Mouse (Mus musculus) heart, embryonic 13.5 days (tissue): ENCODE measurements around the gene Nsmf. TPM values are rescaled to one million over a fixed set of nuclear protein-coding genes. Genes with fewer than 3 reads are reported as not detected.

Experiments used
- ATAC-seq: fragments of 200-750 bp; cut with Nextera tagmentation; 2 replicates; pipeline ENCODE4 v1.8.0; 2017; ENCODE audit warnings: moderate TSS enrichment; ENCODE audit not compliant: insufficient number of reproducible peaks, low FRiP score, low TSS enrichment; ENCODE audit errors: extremely low read depth
- H3K27ac ChIP-seq: fragments of 300-500 bp; sonication (generic); replicated peaks from 2 replicates; pipeline ENCODE4 v1.5.1; 2015; ENCODE audit warnings: moderate library complexity, mild to moderate bottlenecking, inconsistent platforms
- H3K27me3 ChIP-seq: fragments of 300-500 bp; sonication (generic); replicated peaks from 2 replicates; pipeline ENCODE4 v1.6.1; 2015; ENCODE audit warnings: mild to moderate bottlenecking, inconsistent platforms
- H3K36me3 ChIP-seq: fragments of 300-500 bp; sonication (generic); 2 replicates; pipeline ENCODE4 v1.6.1; 2015; ENCODE audit warnings: mild to moderate bottlenecking, inconsistent platforms
- H3K4me1 ChIP-seq: fragments of 300-500 bp; sonication (generic); 2 replicates; pipeline ENCODE4 v1.6.1; 2015; ENCODE audit warnings: inconsistent platforms
- H3K4me2 ChIP-seq: fragments of 300-500 bp; sonication (generic); 2 replicates; pipeline ENCODE4 v1.6.1; 2015; ENCODE audit warnings: inconsistent platforms, mild to moderate bottlenecking, moderate library complexity
- H3K4me3 ChIP-seq: fragments of 300-500 bp; sonication (generic); 2 replicates; pipeline ENCODE4 v1.5.1; 2015; ENCODE audit warnings: moderate library complexity, mild to moderate bottlenecking, inconsistent platforms
- H3K9ac ChIP-seq: fragments of 300-500 bp; sonication (generic); 2 replicates; pipeline ENCODE4 v1.6.1; 2015; ENCODE audit warnings: inconsistent platforms, mild to moderate bottlenecking, moderate library complexity
- H3K9me3 ChIP-seq: fragments of 300-500 bp; sonication (generic); 2 replicates; pipeline ENCODE4 v1.6.1; 2016; ENCODE audit warnings: inconsistent platforms
- WGBS: fragments of 180-500 bp; shearing (Covaris S2); methylation state at CpG from one replicate; pipeline ENCODE4 v1.1.7; 2015; ENCODE audit warnings: mixed read lengths; 5-methylcytosine and 5-hydroxymethylcytosine counted together
- polyA plus RNA-seq: library from polyadenylated mRNA; unstranded; fragments of >200 nt; fragmentation: Nextera tagmentation; extraction: Ambion mirVana; gene quantifications from 2 replicates; pipeline ENCODE4 v1.2.1, GENCODE M21; 2015

Gene Nsmf
- polyA plus RNA-seq, 1 experiment from 2014 or later: 49.4 TPM

DNA sequence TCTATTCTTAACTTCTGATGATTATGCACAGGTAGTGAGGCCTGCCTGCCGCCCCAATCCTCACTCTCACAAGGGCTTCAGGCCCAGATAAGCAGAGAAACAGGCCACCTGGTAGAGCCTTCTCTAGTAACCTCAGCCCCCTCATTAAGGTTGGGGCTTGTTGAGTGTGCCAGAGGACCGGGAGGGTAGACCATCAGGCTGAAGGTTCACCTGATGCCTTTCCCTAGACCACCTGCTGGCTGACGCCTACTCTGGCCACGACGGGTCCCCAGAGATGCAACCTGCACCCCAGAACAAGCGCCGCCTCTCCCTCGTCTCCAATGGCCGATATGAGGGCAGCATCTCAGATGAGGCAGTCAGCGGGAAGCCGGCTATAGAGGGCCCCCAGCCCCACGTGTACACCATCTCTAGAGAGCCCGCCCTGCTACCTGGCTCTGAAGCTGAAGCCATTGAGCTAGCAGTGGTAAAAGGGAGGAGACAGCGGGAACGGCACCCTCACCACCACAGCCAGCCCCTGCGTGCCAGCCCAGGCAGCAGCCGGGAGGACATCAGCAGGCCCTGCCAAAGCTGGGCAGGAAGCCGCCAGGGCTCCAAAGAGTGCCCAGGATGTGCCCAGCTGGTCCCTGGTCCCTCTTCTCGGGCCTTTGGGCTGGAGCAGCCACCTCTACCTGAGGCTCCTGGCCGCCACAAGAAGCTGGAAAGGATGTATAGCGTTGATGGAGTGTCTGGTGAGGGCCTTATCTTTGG is 1.4 kb downstream of the Nsmf start:
- ATAC-seq: no peak
- H3K36me3 ChIP-seq: peaks cover 57% of the 10 kb centered on the region
- H3K4me2 ChIP-seq: peak overlapping the region; percentile 91
- H3K27me3 ChIP-seq: no peaks in the 10 kb centered on the region
- 87% methylated on average over 21 of the region's 21 CpGs for WGBS
- peak overlapping the region; percentile 87 for H3K4me3 ChIP-seq
- peaks cover 15% of the 10 kb centered on the region for H3K4me1 ChIP-seq
- no peak overlapping the region for H3K27ac ChIP-seq
- no peaks in the 10 kb centered on the region for H3K9me3 ChIP-seq
- H3K9ac ChIP-seq: peak overlapping the region; percentile 93

DNA sequence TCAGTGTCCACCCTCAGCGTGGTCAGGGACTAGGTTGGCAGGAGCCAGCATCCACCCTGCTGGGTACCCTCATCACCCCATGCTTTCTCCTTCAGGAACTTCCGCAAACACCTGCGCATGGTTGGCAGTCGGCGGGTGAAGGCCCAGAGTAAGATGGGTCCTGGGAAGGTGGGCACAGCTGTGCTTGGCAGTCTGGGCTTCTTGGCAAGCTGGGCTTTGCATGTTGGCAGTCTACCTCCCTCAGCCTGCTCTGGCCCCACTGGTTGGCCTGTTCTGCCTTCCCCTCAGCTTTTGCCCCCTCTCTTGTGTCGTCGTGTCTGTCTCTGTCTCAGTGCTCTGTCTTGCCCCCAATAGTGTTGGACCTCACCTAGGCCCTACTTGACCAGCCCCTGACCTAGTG is 4.8 kb downstream of the Nsmf start:
- no peak overlapping the region for H3K4me3 ChIP-seq
- peaks cover 67% of the 10 kb centered on the region for H3K36me3 ChIP-seq
- ATAC-seq: no peak
- H3K9ac ChIP-seq: no peak overlapping the region
- no peak overlapping the region for H3K4me2 ChIP-seq
- H3K27me3 ChIP-seq: no peaks in the 10 kb centered on the region
- H3K27ac ChIP-seq: no peak overlapping the region
- peaks cover 13% of the 10 kb centered on the region for H3K4me1 ChIP-seq
- H3K9me3 ChIP-seq: no peaks in the 10 kb centered on the region
- 91% methylated on average over 7 of the region's 7 CpGs for WGBS

DNA sequence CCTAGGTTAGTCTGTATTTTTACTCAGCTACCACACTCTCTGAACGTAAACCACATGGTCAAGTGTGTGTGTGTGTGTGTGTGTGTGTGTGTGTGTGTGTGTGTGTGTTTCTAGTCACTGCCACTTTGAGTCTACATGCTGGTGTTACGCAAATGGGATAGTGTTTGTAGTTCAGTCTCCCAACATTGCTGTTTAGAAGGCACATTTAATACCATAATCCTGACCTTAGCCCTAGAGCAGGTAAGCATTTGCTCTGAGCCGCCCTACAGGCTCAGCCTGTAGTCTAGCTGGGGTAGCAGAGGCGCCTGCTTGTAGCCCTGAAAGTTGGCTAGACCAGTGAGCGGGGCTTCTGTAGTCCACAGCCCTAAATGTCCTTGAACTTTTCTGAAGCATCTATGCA is 9.4 kb downstream of the Nsmf start:
- H3K27me3 ChIP-seq: no peaks in the 10 kb centered on the region
- 84% methylated on average over 5 of the region's 5 CpGs for WGBS

DNA sequence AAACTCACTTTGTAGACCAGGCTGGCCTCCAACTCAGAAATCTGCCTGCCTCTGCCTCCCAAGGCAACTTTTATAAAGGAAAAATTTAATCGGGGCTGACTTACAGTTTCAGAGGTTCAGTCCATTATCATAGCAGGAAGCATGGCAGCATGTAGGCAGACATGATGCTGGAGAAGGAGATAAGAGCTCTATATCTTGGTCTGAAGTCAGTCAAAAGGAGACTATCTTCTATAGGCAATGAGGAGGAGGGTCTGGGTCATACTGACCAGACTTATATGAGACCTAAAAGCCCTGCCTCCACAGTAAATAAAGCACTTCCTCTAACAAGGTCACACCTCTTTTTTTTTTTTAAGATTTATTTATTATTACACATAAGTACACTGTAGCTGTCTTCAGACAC is 10.1 kb downstream of the Nsmf start:
- no peaks in the 10 kb centered on the region for H3K9me3 ChIP-seq
- no peak for ATAC-seq
- no peak overlapping the region for H3K4me3 ChIP-seq
- no peaks in the 10 kb centered on the region for H3K4me1 ChIP-seq
- 76% methylated on average over 1 of the region's 1 CpGs for WGBS
- no peak overlapping the region for H3K27ac ChIP-seq
- H3K4me2 ChIP-seq: no peak overlapping the region
- no peaks in the 10 kb centered on the region for H3K27me3 ChIP-seq
- H3K36me3 ChIP-seq: peaks cover 39% of the 10 kb centered on the region
- H3K9ac ChIP-seq: no peak overlapping the region

More for the DNA sequence above, 9.4 kb downstream of the Nsmf start:
- no peak overlapping the region for H3K9ac ChIP-seq
- H3K36me3 ChIP-seq: peaks cover 46% of the 10 kb centered on the region
- no peak for ATAC-seq
- H3K9me3 ChIP-seq: no peaks in the 10 kb centered on the region
- H3K4me2 ChIP-seq: no peak overlapping the region
- H3K4me1 ChIP-seq: no peaks in the 10 kb centered on the region
- no peak overlapping the region for H3K27ac ChIP-seq
- H3K4me3 ChIP-seq: no peak overlapping the region

DNA sequence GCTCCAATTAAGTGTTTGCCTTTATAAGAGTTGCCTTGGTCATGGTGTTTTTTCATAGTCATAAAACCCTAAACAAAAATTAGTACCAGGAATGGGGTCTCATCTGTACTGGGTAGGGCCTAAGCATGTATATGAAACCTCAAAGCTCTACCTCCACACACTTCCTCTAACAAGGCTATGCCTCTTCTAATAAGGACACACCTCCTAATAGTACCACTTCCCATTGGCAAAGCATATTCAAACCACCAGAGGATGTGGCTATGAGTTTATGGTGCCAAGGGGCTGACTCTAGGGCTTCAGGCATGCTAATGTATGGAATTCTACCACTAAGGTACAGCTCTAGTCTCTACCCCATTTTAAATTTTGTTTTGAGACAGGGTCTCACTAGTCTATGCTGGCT is 11.4 kb downstream of the Nsmf start:
- Histone ChIP-seq H3K4me2 (no peak overlapping the region), H3K27me3 (no peaks in the 10 kb centered on the region), H3K9me3 (no peaks in the 10 kb centered on the region), H3K4me3 (no peak overlapping the region), H3K9ac (no peak overlapping the region), H3K4me1 (no peaks in the 10 kb centered on the region), H3K36me3 (peaks cover 27% of the 10 kb centered on the region), H3K27ac (no peak overlapping the region)
- no peak for ATAC-seq

DNA sequence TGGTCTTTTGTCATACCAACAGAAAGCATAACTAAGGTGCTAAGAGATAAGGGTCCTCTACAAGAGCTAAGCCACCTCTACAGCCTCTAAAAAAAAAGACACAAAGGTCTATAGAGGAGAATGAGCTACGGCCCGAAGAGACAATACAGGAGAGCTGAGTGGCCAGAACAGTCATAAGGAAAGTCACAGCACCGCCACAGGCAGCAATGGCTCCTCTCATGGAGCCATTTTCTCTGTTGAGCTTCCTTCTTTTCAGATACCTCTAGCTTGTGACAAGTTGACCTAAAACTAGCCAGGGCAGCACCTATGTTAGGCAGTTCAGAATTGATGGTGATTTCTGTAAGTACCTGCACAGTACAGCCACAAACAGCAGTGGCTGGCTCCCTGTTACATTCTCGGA is 12.4 kb downstream of the Nsmf start:
- Histone ChIP-seq H3K36me3 (peaks cover 16% of the 10 kb centered on the region), H3K9me3 (no peaks in the 10 kb centered on the region), H3K4me3 (no peak overlapping the region), H3K27ac (no peak overlapping the region), H3K9ac (no peak overlapping the region), H3K4me1 (no peaks in the 10 kb centered on the region), H3K4me2 (no peak overlapping the region), H3K27me3 (no peaks in the 10 kb centered on the region)
- WGBS: 81% methylated on average over 4 of the region's 4 CpGs
- ATAC-seq: no peak

DNA sequence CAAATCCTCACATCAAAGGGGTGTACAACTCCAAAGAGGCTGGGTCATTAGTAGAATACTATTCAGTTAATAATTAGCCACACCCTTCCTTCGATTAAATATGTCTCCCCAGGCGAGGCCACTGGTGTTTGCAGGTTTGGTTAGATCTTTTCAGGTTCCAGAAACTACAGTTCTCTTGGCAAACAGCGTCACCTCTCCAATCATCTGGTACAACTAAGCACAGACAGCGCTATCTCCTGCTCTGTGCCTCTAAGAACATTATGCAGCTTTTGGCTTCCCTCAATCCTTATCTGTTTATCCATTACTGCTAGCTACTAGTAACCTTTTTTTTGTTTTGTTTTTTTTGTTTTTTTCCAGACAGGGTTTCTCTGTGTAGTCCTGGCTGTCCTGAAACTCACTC is 15.4 kb downstream of the Nsmf start:
- Histone ChIP-seq H3K36me3 (no peaks in the 10 kb centered on the region), H3K27ac (no peak overlapping the region), H3K9ac (no peak overlapping the region), H3K4me2 (no peak overlapping the region), H3K27me3 (no peaks in the 10 kb centered on the region), H3K9me3 (no peaks in the 10 kb centered on the region), H3K4me1 (no peaks in the 10 kb centered on the region), H3K4me3 (no peak overlapping the region)
- no peak for ATAC-seq
- WGBS: 72% methylated on average over 4 of the region's 4 CpGs

DNA sequence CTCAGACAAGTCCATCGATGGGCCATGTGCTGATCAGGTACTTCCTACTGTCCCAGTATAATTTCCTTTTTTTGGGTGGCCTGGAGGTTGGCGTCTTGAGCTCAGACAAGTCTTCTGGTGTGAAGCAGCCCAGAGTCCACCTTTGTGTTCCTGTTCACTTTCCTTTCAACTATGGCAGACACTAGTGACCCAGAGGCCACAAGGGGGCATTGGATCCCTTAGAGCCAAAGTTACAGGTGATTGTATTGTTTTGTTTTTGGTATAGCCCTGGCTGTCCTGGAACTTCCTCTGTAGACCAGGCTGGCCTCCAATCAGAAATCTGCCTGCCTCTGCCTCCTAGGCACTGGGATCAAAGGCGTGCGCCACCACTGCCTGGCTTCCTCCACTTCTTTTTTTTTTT is 18.2 kb downstream of the Nsmf start:
- H3K9me3 ChIP-seq: no peaks in the 10 kb centered on the region
- no peak overlapping the region for H3K27ac ChIP-seq
- WGBS: 80% methylated on average over 4 of the region's 4 CpGs
- H3K36me3 ChIP-seq: no peaks in the 10 kb centered on the region
- ATAC-seq: no peak
- H3K4me2 ChIP-seq: no peak overlapping the region
- H3K4me3 ChIP-seq: no peak overlapping the region
- no peaks in the 10 kb centered on the region for H3K4me1 ChIP-seq
- no peaks in the 10 kb centered on the region for H3K27me3 ChIP-seq
- H3K9ac ChIP-seq: no peak overlapping the region

DNA sequence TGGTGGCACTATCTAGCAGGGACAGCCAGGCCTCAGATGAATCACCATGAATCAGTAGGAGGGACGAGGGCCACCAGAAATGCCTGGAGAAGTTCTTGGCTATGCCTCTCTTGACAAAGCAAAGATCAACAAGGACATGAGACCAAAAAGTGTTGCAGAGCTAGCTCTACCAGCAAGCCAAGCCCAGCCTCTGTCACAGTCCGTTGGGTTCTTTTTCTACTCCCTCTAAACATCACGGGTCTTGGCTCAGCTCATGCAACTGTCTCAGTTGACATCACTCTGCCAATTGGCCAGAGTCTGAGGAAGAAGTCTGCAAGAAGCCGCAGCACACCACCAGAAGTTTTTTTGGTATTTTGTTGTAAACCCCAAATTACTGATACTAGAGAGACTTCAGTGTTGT is 21.4 kb downstream of the Nsmf start:
- Histone ChIP-seq H3K4me2 (no peak overlapping the region), H3K4me1 (no peaks in the 10 kb centered on the region), H3K9ac (no peak overlapping the region), H3K27ac (no peak overlapping the region), H3K9me3 (no peaks in the 10 kb centered on the region), H3K4me3 (no peak overlapping the region), H3K27me3 (peaks cover 6% of the 10 kb centered on the region; the same call in 1 of the 2 replicates), H3K36me3 (no peaks in the 10 kb centered on the region)
- ATAC-seq: no peak
- WGBS: 64% methylated on average over 4 of the region's 4 CpGs

DNA sequence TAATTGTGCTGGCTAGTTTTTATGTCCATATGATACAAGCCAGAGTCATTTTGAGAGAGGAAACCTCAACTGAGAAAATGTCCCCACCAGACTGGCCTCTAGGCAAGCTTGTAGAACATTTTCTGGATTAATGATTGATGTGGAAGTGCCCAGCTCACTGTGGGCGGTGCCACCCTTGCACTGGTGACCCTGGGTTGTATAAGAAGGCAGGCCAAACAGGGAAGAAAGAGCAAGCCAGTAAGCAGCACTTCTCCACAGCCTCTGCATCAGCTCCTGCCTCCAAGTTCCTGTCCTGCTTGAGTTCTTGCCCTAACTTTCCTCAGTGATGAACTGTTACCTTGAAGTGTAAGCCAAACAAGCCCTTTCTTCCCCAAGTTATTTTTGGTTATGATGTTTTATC is 24.8 kb downstream of the Nsmf start:
- no peak for ATAC-seq
- no peaks in the 10 kb centered on the region for H3K4me1 ChIP-seq
- H3K4me2 ChIP-seq: no peak overlapping the region
- H3K9me3 ChIP-seq: no peaks in the 10 kb centered on the region
- H3K27ac ChIP-seq: no peak overlapping the region
- H3K4me3 ChIP-seq: no peak overlapping the region
- H3K9ac ChIP-seq: no peak overlapping the region
- no peaks in the 10 kb centered on the region for H3K36me3 ChIP-seq
- peaks cover 33% of the 10 kb centered on the region for H3K27me3 ChIP-seq
- 44% methylated on average over 1 of the region's 1 CpGs for WGBS

DNA sequence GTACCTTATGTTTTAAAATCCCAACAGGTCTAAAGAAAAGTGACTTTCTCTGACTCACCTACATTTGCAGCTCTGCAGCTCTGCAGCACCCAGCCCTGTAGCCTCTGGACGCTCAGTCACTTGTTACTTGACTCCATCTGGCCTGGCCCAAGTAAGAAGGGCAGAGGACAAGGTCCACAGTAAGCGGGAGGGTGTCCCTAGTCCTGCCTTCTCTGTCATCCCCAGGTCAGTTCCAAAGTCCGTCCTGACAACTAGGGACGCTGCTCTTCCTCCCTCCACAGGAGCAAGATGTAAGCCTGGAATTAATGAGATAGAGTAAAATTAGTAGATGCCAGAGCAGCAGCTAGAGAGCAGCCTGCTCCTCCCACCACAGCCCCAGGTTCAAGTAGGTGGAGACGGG is 25.9 kb downstream of the Nsmf start, which contains the start of gene Entpd8:
Entpd8 (plus strand) TSS at position 229 of the 400 bp plus-strand sequence.
- WGBS: 50% methylated on average over 5 of the region's 5 CpGs
- Histone ChIP-seq H3K9me3 (no peaks in the 10 kb centered on the region), H3K4me2 (no peak within 1 kb of the TSS)

DNA sequence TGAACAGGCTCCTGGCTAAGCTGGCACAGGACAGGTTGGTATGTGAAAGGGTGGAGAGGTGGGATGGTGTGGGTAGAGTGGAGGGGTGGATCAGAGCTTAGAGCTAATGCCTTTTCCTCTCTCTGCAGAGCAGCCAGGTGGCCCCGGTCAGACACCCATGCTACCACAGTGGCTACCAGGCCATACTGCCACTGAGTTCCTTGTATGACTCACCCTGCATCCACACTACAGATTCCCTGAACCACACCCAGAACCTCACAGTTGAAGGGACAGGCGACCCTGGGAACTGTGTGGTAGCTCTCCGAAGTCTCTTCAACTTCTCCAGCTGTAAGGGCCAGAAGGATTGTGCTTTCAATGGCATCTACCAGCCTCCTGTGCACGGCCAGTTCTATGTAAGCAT is 29.5 kb downstream of the Nsmf start:
- Histone ChIP-seq H3K4me2 (no peak overlapping the region), H3K4me3 (no peak overlapping the region)
- 75% methylated on average over 4 of the region's 4 CpGs for WGBS

More for the DNA sequence above, 25.9 kb downstream of the Nsmf start, which contains the start of gene Entpd8:
- Histone ChIP-seq H3K4me3 (no peak within 1 kb of the TSS), H3K4me1 (no peaks in the 10 kb centered on the region), H3K36me3 (no peaks in the 10 kb centered on the region), H3K9ac (no peak within 1 kb of the TSS), H3K27ac (no peak within 1 kb of the TSS), H3K27me3 (peaks cover 37% of the 10 kb centered on the region)
- no peak for ATAC-seq

More for the DNA sequence above, 29.5 kb downstream of the Nsmf start:
- Histone ChIP-seq H3K36me3 (no peaks in the 10 kb centered on the region), H3K9me3 (no peaks in the 10 kb centered on the region), H3K27me3 (peaks cover 41% of the 10 kb centered on the region), H3K9ac (no peak overlapping the region), H3K27ac (no peak overlapping the region), H3K4me1 (no peaks in the 10 kb centered on the region)
- ATAC-seq: no peak
